Mouse (Mus musculus) forebrain, embryonic 14.5 days (tissue): ENCODE results near the gene Zfp354a. TPM values are rescaled to one million over a fixed set of nuclear protein-coding genes. Genes with fewer than 3 reads are reported as not detected.

Experiments
- ATAC-seq: fragments of 200-750 bp; cut with Nextera tagmentation; 2 replicates; pipeline ENCODE4 v1.8.0; 2017; ENCODE audit warnings: mild to moderate bottlenecking, moderate library complexity
- DNase-seq: peaks from one replicate; pipeline ENCODE4 v3.0.0-alpha.2; 2015; ENCODE audit warnings: low spot score
- H3K27ac ChIP-seq: fragments of 300-500 bp; sonication (generic); 2 replicates; pipeline ENCODE4 v1.5.1; 2014; ENCODE audit warnings: low read depth, mild to moderate bottlenecking, control low read depth, low read length, moderate library complexity
- H3K27me3 ChIP-seq: fragments of 300-500 bp; sonication (generic); replicated peaks from 2 replicates; pipeline ENCODE4 v1.6.1; 2014; ENCODE audit warnings: low read length, control low read depth, mixed read lengths; ENCODE audit not compliant: control insufficient read depth, insufficient read depth
- H3K36me3 ChIP-seq: fragments of 300-500 bp; sonication (generic); 2 replicates; pipeline ENCODE4 v1.6.1; 2014; ENCODE audit warnings: low read length, control low read depth; ENCODE audit not compliant: control insufficient read depth, insufficient read depth
- H3K4me1 ChIP-seq: fragments of 300-500 bp; sonication (generic); 2 replicates; pipeline ENCODE4 v1.6.1; 2014; ENCODE audit warnings: antibody characterized with exemption, low read length, control low read depth; ENCODE audit not compliant: control insufficient read depth, insufficient read depth
- H3K4me2 ChIP-seq: fragments of 300-500 bp; sonication (generic); 2 replicates; pipeline ENCODE4 v1.6.1; 2014; ENCODE audit warnings: mild to moderate bottlenecking, control low read depth, low read length
- H3K4me3 ChIP-seq: fragments of 300-500 bp; sonication (generic); 2 replicates; pipeline ENCODE4 v1.5.1; 2014; ENCODE audit warnings: low read depth, low read length, control low read depth
- H3K9ac ChIP-seq: fragments of 300-500 bp; sonication (generic); 2 replicates; pipeline ENCODE4 v1.6.1; 2014; ENCODE audit warnings: mild to moderate bottlenecking, low read length, control low read depth, moderate library complexity
- H3K9me3 ChIP-seq: fragments of 300-500 bp; sonication (generic); replicated peaks from 2 replicates; pipeline ENCODE4 v1.6.1; 2016; ENCODE audit warnings: low read length, control low read depth, mixed read lengths; ENCODE audit not compliant: control insufficient read depth
- WGBS: fragments of 180-500 bp; shearing (Covaris S2); extraction: QIAGEN DNeasy Blood & Tissue Kit; methylation state at CpG from one replicate; pipeline ENCODE4 v1.1.7; 2014; 5-methylcytosine and 5-hydroxymethylcytosine counted together
- polyA plus RNA-seq: library from polyadenylated mRNA; unstranded; fragments of >200 nt; fragmentation: Nextera tagmentation; extraction: Ambion mirVana; gene quantifications from 2 replicates; pipeline ENCODE4 v1.2.1, GENCODE M21; 2014

Zfp354a gene
- polyA plus RNA-seq, 1 experiment from 2014 or later = 11.1 TPM

DNA sequence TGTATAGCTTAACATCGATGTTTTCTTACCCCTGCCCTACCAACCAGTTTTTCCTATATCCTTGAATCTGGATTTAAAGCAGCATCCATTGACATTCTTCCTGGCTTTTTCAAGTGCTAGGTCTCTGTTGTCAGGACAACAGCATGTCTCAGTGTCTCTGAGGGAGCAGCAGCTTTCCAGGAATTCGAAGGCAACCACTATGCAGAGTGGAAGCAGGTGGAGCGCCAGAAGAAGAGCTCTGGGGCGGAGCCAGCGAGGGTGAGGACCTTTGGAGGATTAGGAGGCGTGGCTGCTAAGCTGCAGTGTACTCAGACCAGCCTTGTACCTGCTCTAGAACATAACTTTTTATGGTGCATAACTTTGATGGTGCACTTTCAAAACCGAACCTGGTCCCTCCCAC, 25.5 kb downstream of the Zfp354a start:
- H3K4me2 ChIP-seq = no peak overlapping the region
- no peak overlapping the region for H3K27ac ChIP-seq
- H3K9ac ChIP-seq = no peak overlapping the region
- H3K4me1 ChIP-seq = no peaks in the 10 kb centered on the region
- DNase-seq (no peak), ATAC-seq (no peak)
- 47% methylated on average over 7 of the region's 7 CpGs for WGBS
- H3K9me3 ChIP-seq = no peaks in the 10 kb centered on the region
- no peak overlapping the region for H3K4me3 ChIP-seq
- H3K36me3 ChIP-seq = no peaks in the 10 kb centered on the region
- no peaks in the 10 kb centered on the region for H3K27me3 ChIP-seq

DNA sequence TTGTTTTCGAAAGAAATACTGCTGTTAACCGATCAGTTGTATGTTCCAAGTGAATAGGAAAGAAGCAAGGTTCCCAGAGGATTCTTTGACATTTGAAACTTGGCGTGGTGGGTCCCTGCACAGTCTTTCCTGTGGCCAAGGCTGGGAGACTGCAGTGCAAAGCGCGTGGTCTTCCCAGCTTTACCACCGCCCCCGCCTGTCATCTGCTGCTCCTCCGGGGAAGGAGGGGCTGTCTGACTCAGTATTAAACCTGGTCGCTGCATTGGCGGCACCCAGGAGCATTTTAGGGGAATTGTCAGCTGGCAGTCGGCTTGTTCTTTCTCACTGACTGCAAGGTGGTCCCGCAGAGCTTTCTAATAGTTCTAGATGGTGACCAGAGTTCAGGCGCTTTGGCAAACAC, 26.2 kb downstream of the Zfp354a start:
- ATAC-seq = no peak
- Histone ChIP-seq H3K9ac (no peak overlapping the region), H3K9me3 (no peaks in the 10 kb centered on the region), H3K4me1 (no peaks in the 10 kb centered on the region), H3K36me3 (no peaks in the 10 kb centered on the region), H3K27ac (no peak overlapping the region), H3K4me3 (no peak overlapping the region), H3K27me3 (no peaks in the 10 kb centered on the region), H3K4me2 (no peak overlapping the region)
- no peak for DNase-seq
- WGBS = 70% methylated on average over 13 of the region's 13 CpGs

DNA sequence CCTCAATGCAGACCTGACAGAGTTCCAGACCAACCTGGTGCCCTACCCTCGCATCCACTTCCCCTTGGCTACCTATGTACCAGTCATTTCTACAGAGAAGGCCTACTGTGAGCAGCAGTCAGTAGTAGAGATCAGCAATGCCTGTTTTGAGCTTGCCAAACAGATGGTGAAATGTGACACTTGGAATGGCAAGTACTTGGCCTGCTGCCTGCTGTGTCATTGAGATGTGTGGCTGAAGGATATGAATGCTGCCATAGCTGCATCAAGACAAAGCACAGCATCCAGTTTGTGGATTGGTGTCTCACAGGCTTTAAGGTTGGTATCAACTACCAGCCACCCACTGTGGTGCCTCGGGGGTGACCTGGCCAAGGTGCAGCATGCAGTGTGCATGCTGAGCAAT, 48.2 kb downstream of the Zfp354a start:
- H3K4me2 ChIP-seq = no peak overlapping the region
- no peak overlapping the region for H3K4me3 ChIP-seq
- H3K4me1 ChIP-seq = no peaks in the 10 kb centered on the region
- no peak overlapping the region for H3K27ac ChIP-seq
- H3K36me3 ChIP-seq = no peaks in the 10 kb centered on the region
- DNase-seq (peak; percentile 30), ATAC-seq (no peak)
- WGBS = 75% methylated on average over 2 of the region's 2 CpGs
- no peaks in the 10 kb centered on the region for H3K27me3 ChIP-seq
- H3K9me3 ChIP-seq = no peaks in the 10 kb centered on the region
- no peak overlapping the region for H3K9ac ChIP-seq

DNA sequence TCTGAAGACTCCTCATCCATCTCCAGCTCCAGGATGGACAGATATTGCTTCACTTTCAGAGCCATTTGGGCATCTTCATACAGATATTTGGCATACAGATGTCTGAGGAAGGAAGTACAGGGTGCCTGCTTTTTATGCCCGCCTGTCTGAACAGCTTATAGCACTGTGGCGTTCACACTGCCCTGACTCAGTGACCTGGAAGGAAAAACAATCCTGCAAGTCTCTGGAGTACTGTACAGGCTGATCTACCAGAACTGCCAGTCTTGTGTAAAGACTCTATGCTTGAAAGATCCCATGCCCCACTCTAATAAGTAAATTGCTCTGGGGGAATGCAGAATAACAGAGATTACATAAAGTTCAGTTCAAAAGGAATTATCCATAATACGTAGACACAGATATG, 51.6 kb downstream of the Zfp354a start:
- Histone ChIP-seq H3K9ac (no peak overlapping the region), H3K4me3 (no peak overlapping the region), H3K27ac (no peak overlapping the region), H3K4me1 (no peaks in the 10 kb centered on the region), H3K9me3 (no peaks in the 10 kb centered on the region), H3K27me3 (no peaks in the 10 kb centered on the region), H3K36me3 (no peaks in the 10 kb centered on the region), H3K4me2 (no peak overlapping the region)
- no peak for DNase-seq
- 87% methylated on average over 3 of the region's 3 CpGs for WGBS
- ATAC-seq = no peak

Other genes with a start within 250 kb of the Zfp354a start
- 56.7 and 77.1 TPM in 2 replicates for gene Zfp354c, start 231.5 kb upstream of the Zfp354a start, polyA plus RNA-seq
- gene Zfp879, start 217.7 kb upstream of the Zfp354a start, polyA plus RNA-seq = 1.9 and 2.0 TPM in 2 replicates
- not detected in 2 replicates for gene Grm6, start 208.6 kb upstream of the Zfp354a start, polyA plus RNA-seq
- 17.7 and 18.4 TPM in 2 replicates for gene Zfp454, start 171.6 kb upstream of the Zfp354a start, polyA plus RNA-seq
- gene Zfp2, start 143.1 kb upstream of the Zfp354a start, polyA plus RNA-seq = 51.0 and 57.0 TPM in 2 replicates
- gene Zfp354b, start 127.6 kb upstream of the Zfp354a start, polyA plus RNA-seq = 3.2 and 4.3 TPM in 2 replicates
- not detected in 2 replicates for gene 4933414I15Rik, start 115.5 kb upstream of the Zfp354a start, polyA plus RNA-seq
- not detected in 2 replicates for gene Prop1, start 105.5 kb upstream of the Zfp354a start, polyA plus RNA-seq
- gene Olfr1378, start 92.7 kb upstream of the Zfp354a start, polyA plus RNA-seq = not detected in 2 replicates
- not detected in 2 replicates for gene Olfr1377, start 77.3 kb upstream of the Zfp354a start, polyA plus RNA-seq
- gene Olfr51, start 55.7 kb upstream of the Zfp354a start, polyA plus RNA-seq = not detected in 2 replicates
- gene Olfr54, start 45.0 kb upstream of the Zfp354a start, polyA plus RNA-seq = not detected in 2 replicates
- gene Olfr1375, start 11.1 kb upstream of the Zfp354a start, polyA plus RNA-seq = not detected in 2 replicates
- not detected in 2 replicates for gene Gm12569, start 161.2 kb downstream of the Zfp354a start, polyA plus RNA-seq
- 142 and 193 TPM in 2 replicates for gene Clk4, start 202.5 kb downstream of the Zfp354a start, polyA plus RNA-seq
- 0.24 and 0.30 TPM in 2 replicates for gene BC049762, start 203.8 kb downstream of the Zfp354a start, polyA plus RNA-seq
- 2.5 and 3.1 TPM in 2 replicates for gene Col23a1, start 230.7 kb downstream of the Zfp354a start, polyA plus RNA-seq